In genomic region chr15:89196313-89196706, GRCm38 (mm10) we compare ENCODE assay signal across 8 mouse cellular contexts. TPM values are rescaled to one million over a fixed set of nuclear protein-coding genes. Genes with fewer than 3 reads are reported as not detected.
DNase-seq lines count a peak whose midpoint lies in the region; ATAC-seq and TF ChIP-seq lines count a peak whose summit lies in the region.

TSS of gene Dennd6b (minus strand) at chr15:89196496.

- peak within 1 kb of the TSS; percentile 97 for H3K27ac ChIP-seq in forebrain, embryonic 13.5 days
- H3K27ac ChIP-seq in liver, postnatal 0 days (ENCODE audit: low read depth): peak within 1 kb of the TSS; percentile 99
- H3K27ac ChIP-seq in neural tube, embryonic 14.5 days (ENCODE audit: low read depth, low read length): peak within 1 kb of the TSS; percentile 98

- TF ChIP-seq EP300 in liver, postnatal 0 days (IDR thresholded peaks at IDR 0.05; ENCODE audit: low read depth): peak; percentile 38; the same call in 1 of the 2 replicates

- peak within 1 kb of the TSS; percentile 76 for H3K4me2 ChIP-seq in forebrain, embryonic 13.5 days
- H3K4me2 ChIP-seq in liver, postnatal 0 days (ENCODE audit: low read depth, low read length): peak within 1 kb of the TSS; percentile 95
- H3K4me2 ChIP-seq in neural tube, embryonic 14.5 days (ENCODE audit: low read depth, low read length): peak within 1 kb of the TSS; percentile 79

- H3K9me3 ChIP-seq in E14TG2a.4 (ENCODE audit: low read length): no peaks in the 10 kb centered on the region
- H3K9me3 ChIP-seq in forebrain, embryonic 13.5 days (replicated peaks): no peaks in the 10 kb centered on the region
- no peaks in the 10 kb centered on the region for H3K9me3 ChIP-seq in liver, postnatal 0 days (ENCODE audit: low read length)
- no peaks in the 10 kb centered on the region for H3K9me3 ChIP-seq in neural tube, embryonic 14.5 days (ENCODE audit: control insufficient read depth, low read length)

- H3K4me1 ChIP-seq in E14TG2a.4 (replicated peaks; ENCODE audit: low read depth, low read length): peaks cover 22% of the 10 kb centered on the region
- peaks cover 16% of the 10 kb centered on the region for H3K4me1 ChIP-seq in forebrain, embryonic 13.5 days
- peaks cover 18% of the 10 kb centered on the region for H3K4me1 ChIP-seq in liver, postnatal 0 days (ENCODE audit: insufficient read depth)
- peaks cover 6% of the 10 kb centered on the region for H3K4me1 ChIP-seq in neural tube, embryonic 14.5 days (ENCODE audit: control insufficient read depth, insufficient read depth, low read length)

- TF ChIP-seq CTCF in E14TG2a.4 (conservative IDR thresholded peaks at IDR 0.05; ENCODE audit: low read length): peak; percentile 71
- peak; percentile 97 for TF ChIP-seq CTCF in liver, postnatal 0 days (IDR thresholded peaks at IDR 0.05; ENCODE audit: low read depth)

- H3K9ac ChIP-seq in forebrain, embryonic 13.5 days: peak within 1 kb of the TSS; percentile 98
- peak within 1 kb of the TSS; percentile 98 for H3K9ac ChIP-seq in liver, postnatal 0 days (replicated peaks)
- H3K9ac ChIP-seq in neural tube, embryonic 14.5 days (replicated peaks; ENCODE audit: low read depth, low read length): peak within 1 kb of the TSS; percentile 98

- H3K36me3 ChIP-seq in E14TG2a.4 (ENCODE audit: insufficient read depth, low read length): peaks cover 16% of the 10 kb centered on the region
- peaks cover 11% of the 10 kb centered on the region; the same call in 1 of the 2 replicates for H3K36me3 ChIP-seq in forebrain, embryonic 13.5 days (ENCODE audit: poor library complexity, severe bottlenecking)
- no peaks in the 10 kb centered on the region for H3K36me3 ChIP-seq in liver, postnatal 0 days (replicated peaks; ENCODE audit: insufficient read depth, low read length)
- no peaks in the 10 kb centered on the region for H3K36me3 ChIP-seq in neural tube, embryonic 14.5 days (ENCODE audit: control insufficient read depth, insufficient read depth, low read length)

- peak; percentile 96 for DNase-seq in c-Kit-positive CD71-positive TER-119-positive erythroid progenitor cells, embryonic 14.5 days (ENCODE audit: low spot score)
- peak; percentile 98 for DNase-seq in heart, postnatal 10 days
- DNase-seq in large intestine, adult 2 months (ENCODE audit: low read depth, low spot score): peak; percentile 89
- peak; percentile 97 for DNase-seq in liver, postnatal 0 days
- DNase-seq in testis, postnatal 10 days (ENCODE audit: low spot score): peak; percentile 96

- ATAC-seq in forebrain, embryonic 13.5 days: peak; percentile 99
- peak; percentile 98 for ATAC-seq in liver, postnatal 0 days
- ATAC-seq in neural tube, embryonic 14.5 days (ENCODE audit: low read depth): peak; percentile 98

- intact Hi-C loops in heart, postnatal 10 days (cut with DNase I): loop anchor here (5.0 kb wide), 1 partner anchor 74 kb away; the partner anchor contains the start of gene Tubgcp6

- H3K27me3 ChIP-seq in E14TG2a.4 (ENCODE audit: insufficient read depth, low read length): no peaks in the 10 kb centered on the region
- no peaks in the 10 kb centered on the region for H3K27me3 ChIP-seq in forebrain, embryonic 13.5 days
- no peaks in the 10 kb centered on the region for H3K27me3 ChIP-seq in liver, postnatal 0 days (ENCODE audit: insufficient read depth, low read length)
- no peaks in the 10 kb centered on the region for H3K27me3 ChIP-seq in neural tube, embryonic 14.5 days (ENCODE audit: control insufficient read depth, insufficient read depth, low read length)

- peak within 1 kb of the TSS; percentile 97 for H3K4me3 ChIP-seq in E14TG2a.4 (replicated peaks; ENCODE audit: low read length)
- peak within 1 kb of the TSS; percentile 93 for H3K4me3 ChIP-seq in forebrain, embryonic 13.5 days
- peak within 1 kb of the TSS; percentile 96 for H3K4me3 ChIP-seq in liver, postnatal 0 days (ENCODE audit: low read depth, low read length)
- peak within 1 kb of the TSS; percentile 93 for H3K4me3 ChIP-seq in neural tube, embryonic 14.5 days (ENCODE audit: low read depth, low read length)

- WGBS in forebrain, embryonic 13.5 days: 0% methylated on average over 38 of the region's 38 CpGs
- WGBS in large intestine, adult 2 months: under 1% methylated on average over 38 of the region's 38 CpGs
- 0% methylated on average over 33 of the region's 38 CpGs for WGBS in liver, postnatal 0 days (ENCODE audit: insufficient replicate concordance)
- 0% methylated on average over 38 of the region's 38 CpGs for WGBS in neural tube, embryonic 14.5 days

RNA-seq across cellular contexts. Expression of gene Dennd6b, which starts in this region (rescaled TPM):
- 40.7 and 47.7 TPM in 2 replicates for polyA plus RNA-seq in forebrain, embryonic 13.5 days (2015; fragmentation: Nextera tagmentation; extraction: Ambion mirVana)
- 1 to 10 TPM; 8.6 TPM for total RNA-seq in heart, postnatal 10 days (2021)
- polyA plus RNA-seq in large intestine, adult 2 months (2012; rRNA removed): 10.8 and 11.2 TPM in 2 replicates
- polyA plus RNA-seq in liver, postnatal 0 days (2015; fragmentation: Nextera tagmentation; extraction: Ambion mirVana): 2.6 and 2.7 TPM in 2 replicates
- polyA plus RNA-seq in neural tube, embryonic 14.5 days (2014; fragmentation: Nextera tagmentation; extraction: Ambion mirVana): 83.0 and 94.5 TPM in 2 replicates

Comparison
In these comparisons a context has a peak if more than half of its experiments do, and no peak if none do; other contexts are left out.
1. Peak in every context shown above with its lines: DNase-seq, ATAC-seq, H3K4me3 ChIP-seq and H3K27ac ChIP-seq.